Mouse (Mus musculus) thymus, adult 2 months (tissue): ENCODE measurements around the gene Insc.

Experiments
- CTCF ChIP-seq: fragments of 200-500 bp; IDR thresholded peaks from 2 replicates; pipeline ENCODE4 v1.5.1; 2012; ENCODE audit warnings: mild to moderate bottlenecking, control low read depth, low read length, moderate library complexity, borderline replicate concordance; ENCODE audit not compliant: control insufficient read depth, poor library complexity, insufficient read depth; ENCODE audit errors: extremely low read depth
- POLR2A ChIP-seq: fragments of 200-500 bp; IDR thresholded peaks from 2 replicates; pipeline ENCODE4 v1.6.1; 2012; ENCODE audit warnings: mild to moderate bottlenecking, low read length, control low read depth, moderate library complexity; ENCODE audit not compliant: control insufficient read depth, poor library complexity, insufficient read depth; ENCODE audit errors: extremely low read depth

DNA sequence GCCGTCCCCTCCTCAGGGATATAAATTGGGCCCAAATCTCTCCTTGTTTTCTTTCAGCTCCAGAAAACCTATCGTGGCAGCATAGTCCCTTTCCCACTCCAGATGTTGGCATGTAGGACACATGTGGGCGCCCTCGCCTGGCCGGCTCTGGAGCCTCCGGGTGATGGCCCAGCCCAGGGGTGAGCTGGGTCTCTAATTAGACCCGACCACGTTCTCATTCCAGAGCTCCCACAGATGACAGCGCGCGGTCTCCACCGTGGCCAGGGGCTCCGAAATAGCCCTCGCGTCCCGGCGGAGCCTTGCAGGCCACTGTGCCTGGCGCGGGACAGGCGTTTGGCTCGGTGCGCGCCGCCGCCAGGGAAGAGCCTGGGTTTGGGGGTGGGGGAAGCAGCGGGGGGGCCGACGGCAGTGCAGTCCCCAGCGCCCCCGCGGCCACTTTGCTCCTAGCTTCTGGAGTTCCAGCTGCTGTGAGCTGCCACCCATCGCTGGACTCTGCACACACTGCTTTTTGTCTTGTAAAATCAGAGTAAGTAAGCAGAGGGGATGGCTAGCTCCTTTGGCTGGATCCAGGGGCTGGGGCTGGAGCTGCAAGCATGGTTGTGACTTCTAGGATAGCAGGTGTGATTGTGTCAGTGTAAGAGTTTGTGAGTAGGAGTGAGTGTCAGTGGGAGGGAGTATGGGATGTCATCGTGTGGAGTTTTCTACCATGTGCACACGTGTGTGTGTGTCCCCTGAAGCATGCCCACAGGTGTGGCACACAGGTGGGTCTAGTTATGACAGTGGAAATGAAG lies 2.2 kb downstream of the Insc start:
- TF ChIP-seq POLR2A (no peak), CTCF (no peak)
